ENCODE assay signal across 9 mouse cellular contexts in the genomic region with DNA sequence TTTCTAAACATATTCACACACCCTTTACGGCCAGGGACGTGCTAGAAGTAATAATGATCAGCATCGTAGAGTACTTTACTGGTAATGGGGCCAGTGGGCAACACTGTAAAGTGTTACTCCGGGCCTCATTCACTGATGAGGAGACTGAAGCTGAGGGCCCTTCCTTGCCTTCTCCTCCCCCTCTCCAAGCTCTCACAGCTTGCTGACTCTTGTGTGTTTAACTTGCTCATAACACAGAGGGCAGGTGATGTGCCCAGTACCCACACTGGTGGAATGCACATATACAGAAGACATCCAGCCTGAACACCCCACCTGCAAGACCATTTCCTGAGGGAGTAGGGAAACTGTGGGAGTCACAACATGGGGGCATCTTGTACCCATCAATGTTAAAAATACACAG.
DNase-seq lines count a peak whose midpoint lies in the region; ATAC-seq and TF ChIP-seq lines count a peak whose summit lies in the region.
"Had no signal": no experiment of that assay in that cellular context is flagged by ENCODE, and none has a peak within 500 bp of the region (broad histone marks: within the 10 kb centered on the region; RNA-seq: fewer than 3 reads in every experiment).

No protein-coding gene starts in this region.

- peak overlapping the region; percentile 33 for H3K27ac ChIP-seq in heart, postnatal 0 days (ENCODE audit: low read depth)
- no peak overlapping the region for H3K27ac ChIP-seq in embryonic facial prominence, embryonic 12.5 days
- H3K27ac ChIP-seq in hindbrain, embryonic 16.5 days (ENCODE audit: low read depth, low read length) = no peak overlapping the region
- H3K27ac ChIP-seq in midbrain, embryonic 12.5 days (replicated peaks) = no peak overlapping the region

- no peaks in the 10 kb centered on the region for H3K27me3 ChIP-seq in heart, postnatal 0 days (ENCODE audit: control insufficient read depth, insufficient read depth, low read length)
- H3K27me3 ChIP-seq in embryonic facial prominence, embryonic 12.5 days = no peaks in the 10 kb centered on the region
- H3K27me3 ChIP-seq in hindbrain, embryonic 16.5 days (replicated peaks; ENCODE audit: control insufficient read depth, insufficient read depth, low read length) = no peaks in the 10 kb centered on the region
- H3K27me3 ChIP-seq in midbrain, embryonic 12.5 days = no peaks in the 10 kb centered on the region
- H3K27me3 ChIP-seq: CH12.LX had no signal

- H3K4me3 ChIP-seq in heart, postnatal 0 days (ENCODE audit: low read depth, low read length) = 0 out of 2 replicates have a peak overlapping the region, but pooled peaks have one; percentile 68
- H3K4me3 ChIP-seq in embryonic facial prominence, embryonic 12.5 days = peak overlapping the region; percentile 77
- H3K4me3 ChIP-seq in hindbrain, embryonic 16.5 days (ENCODE audit: low read length) = no peak overlapping the region; the same call in 1 of the 2 replicates
- H3K4me3 ChIP-seq in midbrain, embryonic 12.5 days = peak overlapping the region; percentile 68

- WGBS in heart, postnatal 0 days = 45% methylated on average over 4 of the region's 4 CpGs
- 46% methylated on average over 4 of the region's 4 CpGs for WGBS in embryonic facial prominence, embryonic 12.5 days
- WGBS in hindbrain, embryonic 16.5 days = 49% methylated on average over 4 of the region's 4 CpGs
- 55% methylated on average over 4 of the region's 4 CpGs for WGBS in midbrain, embryonic 12.5 days

- H3K4me2 ChIP-seq in heart, postnatal 0 days (ENCODE audit: low read depth, low read length) = peak overlapping the region; percentile 85; the same call in 1 of the 2 replicates
- H3K4me2 ChIP-seq in embryonic facial prominence, embryonic 12.5 days (replicated peaks) = peak overlapping the region; percentile 85
- peak overlapping the region; percentile 83 for H3K4me2 ChIP-seq in hindbrain, embryonic 16.5 days (ENCODE audit: low read length)
- H3K4me2 ChIP-seq in midbrain, embryonic 12.5 days (replicated peaks) = peak overlapping the region; percentile 92

- no peak for TF ChIP-seq CTCF in heart, postnatal 0 days (IDR thresholded peaks at IDR 0.05; ENCODE audit: low read depth)

- no peak for DNase-seq in heart, postnatal 0 days (ENCODE audit: low spot score)
- no peak for DNase-seq in heart, postnatal 36 days
- no peak for DNase-seq in cerebellum, postnatal 36 days
- DNase-seq in thymus, postnatal 10 days (ENCODE audit: low spot score in 2 of 2) = no peak
- no peak for DNase-seq in retina, embryonic 14.5 days (ENCODE audit: low spot score)

- no peaks in the 10 kb centered on the region; the same call in 1 of the 2 replicates for H3K36me3 ChIP-seq in heart, postnatal 0 days (replicated peaks; ENCODE audit: control insufficient read depth, insufficient read depth, low read length)
- H3K36me3 ChIP-seq in embryonic facial prominence, embryonic 12.5 days = no peaks in the 10 kb centered on the region
- H3K36me3 ChIP-seq in hindbrain, embryonic 16.5 days (ENCODE audit: control insufficient read depth, insufficient read depth, low read length) = no peaks in the 10 kb centered on the region
- H3K36me3 ChIP-seq in midbrain, embryonic 12.5 days = no peaks in the 10 kb centered on the region

- no peak for ATAC-seq in heart, postnatal 0 days (ENCODE audit: insufficient read depth, low read depth)
- ATAC-seq in embryonic facial prominence, embryonic 12.5 days (ENCODE audit: insufficient number of reproducible peaks, insufficient read depth, low FRiP score, low TSS enrichment) = no peak
- no peak for ATAC-seq in hindbrain, embryonic 16.5 days
- no peak for ATAC-seq in midbrain, embryonic 12.5 days (ENCODE audit: low FRiP score, low read depth)

- intact Hi-C loops in heart, postnatal 36 days (cut with DNase I) = no loop called here

- H3K4me1 ChIP-seq in heart, postnatal 0 days (ENCODE audit: control insufficient read depth, insufficient read depth) = peaks cover 56% of the 10 kb centered on the region
- peaks cover 40% of the 10 kb centered on the region for H3K4me1 ChIP-seq in embryonic facial prominence, embryonic 12.5 days
- peaks cover 69% of the 10 kb centered on the region for H3K4me1 ChIP-seq in hindbrain, embryonic 16.5 days (ENCODE audit: control insufficient read depth, insufficient read depth, low read depth, low read length)
- H3K4me1 ChIP-seq in midbrain, embryonic 12.5 days = peaks cover 56% of the 10 kb centered on the region

- no peak for TF ChIP-seq EP300 in heart, postnatal 0 days (IDR thresholded peaks at IDR 0.05; ENCODE audit: low read depth)

- no peak overlapping the region for H3K9ac ChIP-seq in heart, postnatal 0 days (replicated peaks; ENCODE audit: low read depth, low read length)
- 0 out of 2 replicates have a peak overlapping the region, but pooled peaks have one; percentile 82 for H3K9ac ChIP-seq in embryonic facial prominence, embryonic 12.5 days
- no peak overlapping the region for H3K9ac ChIP-seq in hindbrain, embryonic 16.5 days (ENCODE audit: low read depth, low read length)
- no peak overlapping the region for H3K9ac ChIP-seq in midbrain, embryonic 12.5 days (replicated peaks)

- H3K9me3 ChIP-seq in heart, postnatal 0 days (replicated peaks; ENCODE audit: control insufficient read depth, low read length) = no peaks in the 10 kb centered on the region
- no peaks in the 10 kb centered on the region for H3K9me3 ChIP-seq in embryonic facial prominence, embryonic 12.5 days
- H3K9me3 ChIP-seq in hindbrain, embryonic 16.5 days (ENCODE audit: control insufficient read depth, low read length) = no peaks in the 10 kb centered on the region
- H3K9me3 ChIP-seq in midbrain, embryonic 12.5 days = no peaks in the 10 kb centered on the region
